Mouse (Mus musculus) intestine, postnatal 0 days (tissue): ENCODE measurements around the gene Polr1c. TPM values are rescaled to one million over a fixed set of nuclear protein-coding genes. Genes with fewer than 3 reads are reported as not detected.

ENCODE experiments used
- ATAC-seq: fragments of 200-750 bp; cut with Nextera tagmentation; 2 replicates; pipeline ENCODE4 v1.8.0; 2017; ENCODE audit warnings: mild to moderate bottlenecking, moderate TSS enrichment, moderate library complexity
- H3K27ac ChIP-seq: fragments of 300-500 bp; sonication (generic); 2 replicates; pipeline ENCODE4 v1.5.1; 2014; ENCODE audit warnings: mild to moderate bottlenecking, low read depth, low read length, moderate library complexity
- H3K27me3 ChIP-seq: fragments of 300-500 bp; sonication (generic); replicated peaks from 2 replicates; pipeline ENCODE4 v1.6.1; 2014; ENCODE audit warnings: low read length, mixed read lengths; ENCODE audit not compliant: control insufficient read depth, insufficient read depth
- H3K36me3 ChIP-seq: fragments of 300-500 bp; sonication (generic); 2 replicates; pipeline ENCODE4 v1.6.1; 2014; ENCODE audit warnings: mild to moderate bottlenecking, moderate library complexity; ENCODE audit not compliant: control insufficient read depth, insufficient read depth
- H3K4me1 ChIP-seq: fragments of 300-500 bp; sonication (generic); replicated peaks from 2 replicates; pipeline ENCODE4 v1.6.1; 2014; ENCODE audit warnings: antibody characterized with exemption, low read length, mixed read lengths; ENCODE audit not compliant: control insufficient read depth, insufficient read depth
- H3K4me2 ChIP-seq: fragments of 300-500 bp; sonication (generic); replicated peaks from 2 replicates; pipeline ENCODE4 v1.6.1; 2014; ENCODE audit warnings: low read depth, mild to moderate bottlenecking, moderate library complexity
- H3K4me3 ChIP-seq: fragments of 300-500 bp; sonication (generic); 2 replicates; pipeline ENCODE4 v1.5.1; 2014; ENCODE audit warnings: low read depth, low read length
- H3K9ac ChIP-seq: fragments of 300-500 bp; sonication (generic); 2 replicates; pipeline ENCODE4 v1.6.1; 2014; ENCODE audit warnings: mild to moderate bottlenecking, low read depth, low read length
- H3K9me3 ChIP-seq: fragments of 300-500 bp; sonication (generic); 2 replicates; pipeline ENCODE4 v1.6.1; 2016; ENCODE audit warnings: mixed run types; ENCODE audit not compliant: control insufficient read depth
- CTCF ChIP-seq: sonication (generic); IDR thresholded peaks from 2 replicates; pipeline ENCODE4 v1.5.1; 2016; ENCODE audit warnings: low read depth, mild to moderate bottlenecking, control low read depth, antibody characterized with exemption, moderate library complexity
- WGBS: fragments of 180-500 bp; shearing (Covaris S2); extraction: QIAGEN DNeasy Blood & Tissue Kit; methylation state at CpG from one replicate; pipeline ENCODE4 v1.1.7; 2014; 5-methylcytosine and 5-hydroxymethylcytosine counted together
- polyA plus RNA-seq: library from polyadenylated mRNA; unstranded; fragments of >200 nt; fragmentation: Nextera tagmentation; extraction: Ambion mirVana; gene quantifications from 2 replicates; pipeline ENCODE4 v1.2.1, GENCODE M21; 2015

The Polr1c gene
- polyA plus RNA-seq, 1 experiment from 2014 or later = 32.1 TPM

- Histone ChIP-seq H3K9ac (no peak overlapping the region), H3K27me3 (peaks cover 15% of the 10 kb centered on the region), H3K27ac (no peak overlapping the region), H3K9me3 (no peaks in the 10 kb centered on the region), H3K4me3 (no peak overlapping the region), H3K4me2 (peak overlapping the region; percentile 97), H3K4me1 (peaks cover 9% of the 10 kb centered on the region; the same call in 1 of the 2 replicates), H3K36me3 (peaks cover 36% of the 10 kb centered on the region)
- peak; percentile 63 for TF ChIP-seq CTCF
- 58% methylated on average over 14 of the region's 14 CpGs for WGBS
- ATAC-seq = no peak
These were observed 5.0 kb upstream of the Polr1c start for GRCm38 (mm10) chr17:46252571-46253451.

- TF ChIP-seq CTCF = peak; percentile 54
These were observed 3.3 kb upstream of the Polr1c start for GRCm38 (mm10) chr17:46251174-46251573.

GRCm38 (mm10) chr17:46248189-46248522 is 302 bp upstream of the Polr1c start:
- TF ChIP-seq CTCF = no peak
- peak overlapping the region; percentile 97 for H3K9ac ChIP-seq
- no peak for ATAC-seq
- H3K27me3 ChIP-seq = no peaks in the 10 kb centered on the region
- H3K4me2 ChIP-seq = peak overlapping the region; percentile 71
- peak overlapping the region; percentile 95 for H3K4me3 ChIP-seq
- no peaks in the 10 kb centered on the region for H3K9me3 ChIP-seq
- H3K36me3 ChIP-seq = peaks cover 54% of the 10 kb centered on the region
- peaks cover 10% of the 10 kb centered on the region; the same call in 1 of the 2 replicates for H3K4me1 ChIP-seq
- WGBS = under 1% methylated on average over 37 of the region's 37 CpGs
- peak overlapping the region; percentile 84 for H3K27ac ChIP-seq

More at GRCm38 (mm10) chr17:46251174-46251573, 3.3 kb upstream of the Polr1c start:
- Histone ChIP-seq H3K36me3 (peaks cover 29% of the 10 kb centered on the region), H3K27ac (no peak overlapping the region), H3K4me1 (peaks cover 13% of the 10 kb centered on the region; the same call in 1 of the 2 replicates), H3K4me2 (no peak overlapping the region), H3K9ac (no peak overlapping the region), H3K9me3 (no peaks in the 10 kb centered on the region), H3K4me3 (no peak overlapping the region), H3K27me3 (peaks cover 15% of the 10 kb centered on the region)
- no peak for ATAC-seq
- 66% methylated on average over 7 of the region's 7 CpGs for WGBS

- no peak for ATAC-seq
- H3K36me3 ChIP-seq = peaks cover 55% of the 10 kb centered on the region
- WGBS = 76% methylated on average over 10 of the region's 10 CpGs
These were observed 3.3 kb downstream of the Polr1c start for GRCm38 (mm10) chr17:46244579-46244978.

GRCm38 (mm10) chr17:46243624-46244023 is 4.2 kb downstream of the Polr1c start:
- H3K27ac ChIP-seq = no peak overlapping the region; the same call in 1 of the 2 replicates
- TF ChIP-seq CTCF = no peak

More at GRCm38 (mm10) chr17:46244579-46244978, 3.3 kb downstream of the Polr1c start:
- H3K4me3 ChIP-seq = no peak overlapping the region
- peaks cover 10% of the 10 kb centered on the region; the same call in 1 of the 2 replicates for H3K4me1 ChIP-seq
- no peak overlapping the region for H3K4me2 ChIP-seq
- TF ChIP-seq CTCF = no peak
- no peaks in the 10 kb centered on the region for H3K9me3 ChIP-seq
- H3K27ac ChIP-seq = peak overlapping the region; percentile 21; the same call in 1 of the 2 replicates
- H3K9ac ChIP-seq = no peak overlapping the region
- no peaks in the 10 kb centered on the region for H3K27me3 ChIP-seq

GRCm38 (mm10) chr17:46242993-46243392 is 4.9 kb downstream of the Polr1c start:
- WGBS = 68% methylated on average over 4 of the region's 4 CpGs
- Histone ChIP-seq H3K36me3 (peaks cover 64% of the 10 kb centered on the region), H3K27ac (no peak overlapping the region; the same call in 1 of the 2 replicates)

More at GRCm38 (mm10) chr17:46243624-46244023, 4.2 kb downstream of the Polr1c start:
- Histone ChIP-seq H3K9ac (no peak overlapping the region), H3K4me1 (peaks cover 4% of the 10 kb centered on the region; the same call in 1 of the 2 replicates), H3K27me3 (no peaks in the 10 kb centered on the region), H3K9me3 (no peaks in the 10 kb centered on the region), H3K36me3 (peaks cover 64% of the 10 kb centered on the region), H3K4me3 (no peak overlapping the region), H3K4me2 (no peak overlapping the region)
- no peak for ATAC-seq
- 58% methylated on average over 2 of the region's 2 CpGs for WGBS

More at GRCm38 (mm10) chr17:46242993-46243392, 4.9 kb downstream of the Polr1c start:
- Histone ChIP-seq H3K4me3 (no peak overlapping the region), H3K9ac (no peak overlapping the region), H3K4me1 (peaks cover 4% of the 10 kb centered on the region; the same call in 1 of the 2 replicates), H3K27me3 (no peaks in the 10 kb centered on the region), H3K9me3 (no peaks in the 10 kb centered on the region), H3K4me2 (no peak overlapping the region)
- no peak for TF ChIP-seq CTCF
- no peak for ATAC-seq
